Mouse (Mus musculus): ENCODE results near the gene Wdr48. TPM values are rescaled to one million over a fixed set of nuclear protein-coding genes. Genes with fewer than 3 reads are reported as not detected.

Wdr48 gene
- polyA plus RNA-seq, 1 experiment from 2014 or later: 71.8 TPM

- H3K9ac ChIP-seq (ENCODE audit: low read depth, low read length): no peak overlapping the region
- WGBS: 59% methylated on average over 6 of the region's 6 CpGs
Observed at GRCm38 (mm10) chr9:119950434-119950833, 55.8 kb downstream of the Wdr48 start.

GRCm38 (mm10) chr9:119951388-119951787, 56.7 kb downstream of the Wdr48 start:
- Histone ChIP-seq H3K27me3 (ENCODE audit: control insufficient read depth, insufficient read depth, low read length) (no peaks in the 10 kb centered on the region), H3K36me3 (ENCODE audit: control insufficient read depth, insufficient read depth, low read length) (no peaks in the 10 kb centered on the region), H3K4me2 (replicated peaks; ENCODE audit: low read depth, low read length) (no peak overlapping the region), H3K9me3 (ENCODE audit: control insufficient read depth, low read length) (no peaks in the 10 kb centered on the region), H3K27ac (ENCODE audit: low read depth, low read length) (no peak overlapping the region), H3K9ac (ENCODE audit: low read depth, low read length) (no peak overlapping the region), H3K4me3 (ENCODE audit: low read depth, low read length) (no peak overlapping the region), H3K4me1 (replicated peaks; ENCODE audit: control insufficient read depth, insufficient read depth, low read length) (no peaks in the 10 kb centered on the region)
- DNase-seq (ENCODE audit: low spot score) (no peak), ATAC-seq (ENCODE audit: low FRiP score) (no peak)
- 86% methylated on average over 9 of the region's 9 CpGs for WGBS

More at GRCm38 (mm10) chr9:119950434-119950833, 55.8 kb downstream of the Wdr48 start:
- Histone ChIP-seq H3K9me3 (ENCODE audit: control insufficient read depth, low read length) (no peaks in the 10 kb centered on the region), H3K4me2 (replicated peaks; ENCODE audit: low read depth, low read length) (no peak overlapping the region), H3K4me3 (ENCODE audit: low read depth, low read length) (no peak overlapping the region), H3K27ac (ENCODE audit: low read depth, low read length) (no peak overlapping the region), H3K27me3 (ENCODE audit: control insufficient read depth, insufficient read depth, low read length) (no peaks in the 10 kb centered on the region), H3K4me1 (replicated peaks; ENCODE audit: control insufficient read depth, insufficient read depth, low read length) (no peaks in the 10 kb centered on the region), H3K36me3 (ENCODE audit: control insufficient read depth, insufficient read depth, low read length) (no peaks in the 10 kb centered on the region)
- ATAC-seq (ENCODE audit: low FRiP score) (no peak), DNase-seq (ENCODE audit: low spot score) (no peak)

DNA sequence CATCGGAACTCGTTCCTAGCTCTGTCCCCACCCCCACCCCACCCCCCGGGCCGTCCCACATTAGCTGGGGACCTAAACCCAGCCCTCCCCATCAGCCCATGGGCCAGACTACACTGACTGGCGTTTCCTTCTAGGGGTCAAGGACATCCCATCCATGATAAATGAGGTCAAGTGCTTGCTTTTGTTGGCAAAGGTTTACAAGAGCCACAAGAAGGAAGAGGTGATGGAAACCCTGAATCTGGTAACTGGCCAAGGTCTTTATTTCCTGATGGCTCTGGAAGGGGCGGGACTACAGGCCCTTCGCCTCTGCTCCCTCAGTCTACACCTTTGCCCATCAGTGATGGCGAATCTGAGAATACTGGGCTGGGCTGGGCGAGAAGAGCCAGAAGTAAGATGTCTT, 64.2 kb downstream of the Wdr48 start:
- no peak for DNase-seq (ENCODE audit: low spot score)
- 79% methylated on average over 9 of the region's 9 CpGs for WGBS
- H3K27ac ChIP-seq (ENCODE audit: low read depth, low read length): no peak overlapping the region
- H3K4me1 ChIP-seq (replicated peaks; ENCODE audit: control insufficient read depth, insufficient read depth, low read length): 0 out of 2 replicates have a peak, but pooled peaks cover 3% of the 10 kb centered on the region
- H3K36me3 ChIP-seq (ENCODE audit: control insufficient read depth, insufficient read depth, low read length): no peaks in the 10 kb centered on the region
- no peak overlapping the region for H3K4me2 ChIP-seq (replicated peaks; ENCODE audit: low read depth, low read length)
- H3K9me3 ChIP-seq (ENCODE audit: control insufficient read depth, low read length): no peaks in the 10 kb centered on the region
- H3K9ac ChIP-seq (ENCODE audit: low read depth, low read length): no peak overlapping the region
- no peak overlapping the region for H3K4me3 ChIP-seq (ENCODE audit: low read depth, low read length)
- no peaks in the 10 kb centered on the region for H3K27me3 ChIP-seq (ENCODE audit: control insufficient read depth, insufficient read depth, low read length)
- no peak for ATAC-seq (ENCODE audit: low FRiP score)

GRCm38 (mm10) chr9:119962216-119962615, 67.5 kb downstream of the Wdr48 start:
- Histone ChIP-seq H3K9ac (ENCODE audit: low read depth, low read length) (no peak overlapping the region), H3K36me3 (ENCODE audit: control insufficient read depth, insufficient read depth, low read length) (no peaks in the 10 kb centered on the region), H3K4me1 (replicated peaks; ENCODE audit: control insufficient read depth, insufficient read depth, low read length) (0 out of 2 replicates have a peak, but pooled peaks cover 3% of the 10 kb centered on the region), H3K9me3 (ENCODE audit: control insufficient read depth, low read length) (no peaks in the 10 kb centered on the region), H3K27me3 (ENCODE audit: control insufficient read depth, insufficient read depth, low read length) (no peaks in the 10 kb centered on the region), H3K4me3 (ENCODE audit: low read depth, low read length) (no peak overlapping the region), H3K27ac (ENCODE audit: low read depth, low read length) (no peak overlapping the region), H3K4me2 (replicated peaks; ENCODE audit: low read depth, low read length) (no peak overlapping the region)
- DNase-seq (ENCODE audit: low spot score) (no peak), ATAC-seq (ENCODE audit: low FRiP score) (no peak)
- 84% methylated on average over 4 of the region's 4 CpGs for WGBS

GRCm38 (mm10) chr9:119962987-119963667, 68.4 kb downstream of the Wdr48 start:
- ATAC-seq (ENCODE audit: low FRiP score) (peak; percentile 66), DNase-seq (ENCODE audit: low spot score) (peak; percentile 78)
- H3K9me3 ChIP-seq (ENCODE audit: control insufficient read depth, low read length): no peaks in the 10 kb centered on the region
- no peak overlapping the region for H3K9ac ChIP-seq (ENCODE audit: low read depth, low read length)
- 10% methylated on average over 21 of the region's 21 CpGs for WGBS
- H3K4me2 ChIP-seq (replicated peaks; ENCODE audit: low read depth, low read length): no peak overlapping the region
- H3K4me1 ChIP-seq (replicated peaks; ENCODE audit: control insufficient read depth, insufficient read depth, low read length): 0 out of 2 replicates have a peak, but pooled peaks cover 3% of the 10 kb centered on the region
- H3K36me3 ChIP-seq (ENCODE audit: control insufficient read depth, insufficient read depth, low read length): no peaks in the 10 kb centered on the region
- H3K4me3 ChIP-seq (ENCODE audit: low read depth, low read length): no peak overlapping the region
- no peaks in the 10 kb centered on the region for H3K27me3 ChIP-seq (ENCODE audit: control insufficient read depth, insufficient read depth, low read length)
- no peak overlapping the region for H3K27ac ChIP-seq (ENCODE audit: low read depth, low read length)

DNA sequence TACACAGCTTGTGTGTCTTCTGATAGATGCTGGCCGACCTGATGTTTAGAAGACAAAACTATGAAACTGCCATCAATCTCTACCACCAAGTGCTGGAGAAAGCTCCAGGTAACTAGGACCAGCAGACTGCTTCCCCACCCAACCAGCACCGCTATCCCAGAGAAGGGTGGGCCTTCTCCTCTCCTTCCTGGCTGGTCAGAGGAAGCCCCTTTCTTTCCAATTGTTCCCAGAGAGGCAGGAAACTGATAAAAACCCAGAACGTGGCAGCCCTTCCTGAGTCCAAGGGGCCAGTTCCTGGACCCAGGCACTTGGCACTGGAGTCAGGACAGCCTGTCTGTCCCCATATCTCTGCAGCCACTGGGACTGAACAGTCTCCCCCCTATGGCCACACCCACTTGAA, 69.5 kb downstream of the Wdr48 start:
- ATAC-seq (ENCODE audit: low FRiP score): no peak
- Histone ChIP-seq H3K4me1 (replicated peaks; ENCODE audit: control insufficient read depth, insufficient read depth, low read length) (0 out of 2 replicates have a peak, but pooled peaks cover 3% of the 10 kb centered on the region), H3K9me3 (ENCODE audit: control insufficient read depth, low read length) (no peaks in the 10 kb centered on the region), H3K4me3 (ENCODE audit: low read depth, low read length) (no peak overlapping the region), H3K4me2 (replicated peaks; ENCODE audit: low read depth, low read length) (no peak overlapping the region), H3K27ac (ENCODE audit: low read depth, low read length) (no peak overlapping the region), H3K27me3 (ENCODE audit: control insufficient read depth, insufficient read depth, low read length) (no peaks in the 10 kb centered on the region), H3K9ac (ENCODE audit: low read depth, low read length) (no peak overlapping the region), H3K36me3 (ENCODE audit: control insufficient read depth, insufficient read depth, low read length) (no peaks in the 10 kb centered on the region)
- DNase-seq (ENCODE audit: low spot score): no peak
- WGBS: 84% methylated on average over 3 of the region's 3 CpGs

GRCm38 (mm10) chr9:119965186-119965585, 70.5 kb downstream of the Wdr48 start:
- Histone ChIP-seq H3K4me1 (replicated peaks; ENCODE audit: control insufficient read depth, insufficient read depth, low read length) (0 out of 2 replicates have a peak, but pooled peaks cover 3% of the 10 kb centered on the region), H3K4me3 (ENCODE audit: low read depth, low read length) (no peak overlapping the region), H3K9ac (ENCODE audit: low read depth, low read length) (no peak overlapping the region), H3K27ac (ENCODE audit: low read depth, low read length) (no peak overlapping the region), H3K36me3 (ENCODE audit: control insufficient read depth, insufficient read depth, low read length) (no peaks in the 10 kb centered on the region), H3K9me3 (ENCODE audit: control insufficient read depth, low read length) (no peaks in the 10 kb centered on the region), H3K4me2 (replicated peaks; ENCODE audit: low read depth, low read length) (no peak overlapping the region), H3K27me3 (ENCODE audit: control insufficient read depth, insufficient read depth, low read length) (no peaks in the 10 kb centered on the region)
- no peak for DNase-seq (ENCODE audit: low spot score)
- WGBS: 83% methylated on average over 3 of the region's 3 CpGs
- no peak for ATAC-seq (ENCODE audit: low FRiP score)

DNA sequence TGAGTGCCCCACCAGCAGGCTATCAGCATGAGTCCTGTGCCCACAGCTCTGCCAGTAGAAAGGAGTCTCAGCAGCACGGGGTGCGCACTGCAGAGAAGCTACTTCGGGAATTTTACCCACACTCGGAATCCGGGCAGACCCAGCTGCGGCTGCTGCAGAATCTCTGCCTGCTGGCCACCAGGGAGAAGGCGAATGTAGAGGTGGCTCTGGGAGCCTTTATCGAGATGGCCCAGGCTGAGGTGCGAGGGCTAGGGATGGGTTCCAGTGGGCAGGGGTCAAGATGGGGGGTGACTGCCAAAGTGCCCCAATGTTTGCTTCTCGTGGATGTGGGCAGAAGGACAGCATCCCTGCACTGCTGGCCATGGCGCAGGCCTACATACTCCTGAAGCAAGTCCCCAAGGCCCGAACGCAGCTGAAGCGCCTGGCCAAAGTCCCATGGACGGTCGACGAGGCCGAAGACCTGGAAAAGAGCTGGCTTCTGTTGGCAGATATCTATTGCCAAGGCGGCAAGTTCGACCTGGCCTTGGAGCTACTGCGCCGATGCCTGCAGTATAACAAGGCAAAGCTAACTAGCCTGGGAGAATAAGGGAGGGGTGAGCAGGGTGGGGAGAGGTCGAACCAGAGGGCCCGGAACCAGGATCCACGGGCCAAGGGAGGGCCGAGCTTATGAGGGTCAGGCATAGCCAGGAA, 71.7 kb downstream of the Wdr48 start:
- Histone ChIP-seq H3K27ac (ENCODE audit: low read depth, low read length) (no peak overlapping the region), H3K4me2 (replicated peaks; ENCODE audit: low read depth, low read length) (no peak overlapping the region), H3K27me3 (ENCODE audit: control insufficient read depth, insufficient read depth, low read length) (no peaks in the 10 kb centered on the region), H3K9me3 (ENCODE audit: control insufficient read depth, low read length) (no peaks in the 10 kb centered on the region), H3K4me3 (ENCODE audit: low read depth, low read length) (no peak overlapping the region), H3K9ac (ENCODE audit: low read depth, low read length) (no peak overlapping the region), H3K4me1 (replicated peaks; ENCODE audit: control insufficient read depth, insufficient read depth, low read length) (peaks cover 3% of the 10 kb centered on the region; the same call in 1 of the 2 replicates), H3K36me3 (ENCODE audit: control insufficient read depth, insufficient read depth, low read length) (no peaks in the 10 kb centered on the region)
- DNase-seq (ENCODE audit: low spot score) (no peak), ATAC-seq (ENCODE audit: low FRiP score) (no peak)
- 91% methylated on average over 26 of the region's 26 CpGs for WGBS

DNA sequence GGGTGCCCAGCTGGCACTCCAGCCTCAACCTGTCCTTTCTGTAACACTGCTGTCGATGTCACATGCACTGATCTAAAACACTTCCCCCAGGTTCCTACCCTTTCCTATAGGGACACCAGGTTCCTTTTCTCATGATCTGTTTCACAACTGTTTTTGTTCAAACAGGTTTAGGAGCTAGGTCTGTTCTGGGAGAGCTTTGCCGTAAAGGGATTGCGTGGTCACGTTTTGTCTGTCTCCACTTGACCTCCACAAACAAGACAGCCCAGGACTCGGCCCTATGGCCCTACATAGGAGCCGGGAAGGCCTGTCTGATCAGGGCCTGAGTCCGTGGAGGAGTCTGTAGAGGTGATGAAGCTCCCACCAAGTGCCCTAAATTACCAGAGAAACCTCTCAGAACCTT, 75.1 kb downstream of the Wdr48 start:
- H3K4me1 ChIP-seq (replicated peaks; ENCODE audit: control insufficient read depth, insufficient read depth, low read length): no peaks in the 10 kb centered on the region; the same call in 1 of the 2 replicates
- no peak overlapping the region for H3K9ac ChIP-seq (ENCODE audit: low read depth, low read length)
- no peaks in the 10 kb centered on the region for H3K36me3 ChIP-seq (ENCODE audit: control insufficient read depth, insufficient read depth, low read length)
- no peak for DNase-seq (ENCODE audit: low spot score)
- no peak for ATAC-seq (ENCODE audit: low FRiP score)
- no peak overlapping the region for H3K27ac ChIP-seq (ENCODE audit: low read depth, low read length)
- H3K27me3 ChIP-seq (ENCODE audit: control insufficient read depth, insufficient read depth, low read length): no peaks in the 10 kb centered on the region
- no peak overlapping the region for H3K4me2 ChIP-seq (replicated peaks; ENCODE audit: low read depth, low read length)
- H3K9me3 ChIP-seq (ENCODE audit: control insufficient read depth, low read length): no peaks in the 10 kb centered on the region
- WGBS: 81% methylated on average over 7 of the region's 7 CpGs
- no peak overlapping the region for H3K4me3 ChIP-seq (ENCODE audit: low read depth, low read length)

Data from hindbrain, embryonic 11.5 days (tissue).